ENCODE assay signal across 8 mouse cellular contexts in the genomic region with DNA sequence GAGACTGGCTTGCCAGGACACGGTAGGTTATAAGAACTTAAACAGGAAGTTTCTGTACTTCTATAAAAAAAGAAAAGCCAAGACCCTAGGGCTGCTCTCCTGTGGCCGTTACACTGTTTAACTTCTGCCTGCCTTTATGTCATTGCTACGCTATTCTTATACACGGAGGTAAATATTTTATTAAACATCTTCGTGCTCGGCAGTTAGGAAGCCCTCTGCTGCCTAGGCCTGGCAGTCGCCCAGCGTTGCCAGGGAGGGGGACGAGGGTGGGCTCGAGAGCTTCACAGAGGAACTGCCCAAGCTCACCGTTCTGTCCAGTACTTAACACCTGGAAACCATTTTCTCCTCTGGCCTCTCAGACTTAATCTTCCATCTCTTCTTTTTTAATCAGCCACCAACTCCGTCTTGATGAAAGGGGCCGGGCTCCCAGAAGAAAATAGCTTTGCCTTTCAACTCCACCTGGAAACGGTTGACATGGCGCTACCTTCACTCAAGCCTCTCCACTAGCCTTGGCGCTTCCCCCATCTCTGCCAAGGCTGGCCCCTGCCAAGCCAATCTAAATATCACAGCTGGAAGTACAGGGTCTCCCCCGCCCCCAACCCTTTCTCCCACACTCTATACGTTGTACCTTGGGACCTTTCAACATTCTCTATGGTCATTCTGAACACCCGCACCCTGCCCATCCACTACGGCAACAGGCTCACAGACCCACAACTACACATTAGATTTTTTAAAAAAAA. TPM values are rescaled to one million over a fixed set of nuclear protein-coding genes. Genes with fewer than 3 reads are reported as not detected.
DNase-seq lines count a peak whose midpoint lies in the region; ATAC-seq and TF ChIP-seq lines count a peak whose summit lies in the region.
"Had no signal": no experiment of that assay in that cellular context is flagged by ENCODE, and none has a peak within 500 bp of the region (broad histone marks: within the 10 kb centered on the region; RNA-seq: fewer than 3 reads in every experiment).

No protein-coding gene starts in this region.

- peak overlapping the region; percentile 54; the same call in 1 of the 2 replicates for H3K27ac ChIP-seq in lung, embryonic 14.5 days (ENCODE audit: low read depth)
- no peak overlapping the region for H3K27ac ChIP-seq in embryonic facial prominence, embryonic 14.5 days (replicated peaks; ENCODE audit: low read depth, low read length)
- H3K27ac ChIP-seq in hindbrain, embryonic 16.5 days (ENCODE audit: low read depth, low read length) = no peak overlapping the region
- H3K27ac ChIP-seq in midbrain, embryonic 14.5 days (replicated peaks; ENCODE audit: low read depth, low read length) = 0 out of 2 replicates have a peak overlapping the region, but pooled peaks have one; percentile 27
- H3K27ac ChIP-seq: neural tube, embryonic 12.5 days had no signal

- H3K4me2 ChIP-seq in lung, embryonic 14.5 days = 0 out of 2 replicates have a peak overlapping the region, but pooled peaks have one; percentile 12
- peak overlapping the region; percentile 13 for H3K4me2 ChIP-seq in embryonic facial prominence, embryonic 14.5 days (ENCODE audit: low read depth, low read length)
- no peak overlapping the region for H3K4me2 ChIP-seq in hindbrain, embryonic 16.5 days (ENCODE audit: low read length)
- no peak overlapping the region for H3K4me2 ChIP-seq in midbrain, embryonic 14.5 days (ENCODE audit: low read length)
- H3K4me2 ChIP-seq: neural tube, embryonic 12.5 days had no signal

- H3K9ac ChIP-seq in lung, embryonic 14.5 days = no peak overlapping the region; the same call in 1 of the 2 replicates
- H3K9ac ChIP-seq in embryonic facial prominence, embryonic 14.5 days (ENCODE audit: low read depth, low read length) = no peak overlapping the region
- no peak overlapping the region for H3K9ac ChIP-seq in hindbrain, embryonic 16.5 days (ENCODE audit: low read depth, low read length)
- no peak overlapping the region for H3K9ac ChIP-seq in midbrain, embryonic 14.5 days (replicated peaks; ENCODE audit: low read length)
- H3K9ac ChIP-seq: neural tube, embryonic 12.5 days had no signal

- H3K4me3 ChIP-seq in lung, embryonic 14.5 days (ENCODE audit: low read depth, low read length) = no peak overlapping the region
- no peak overlapping the region for H3K4me3 ChIP-seq in embryonic facial prominence, embryonic 14.5 days (ENCODE audit: low read depth, low read length)
- no peak overlapping the region for H3K4me3 ChIP-seq in hindbrain, embryonic 16.5 days (ENCODE audit: low read length)
- H3K4me3 ChIP-seq in midbrain, embryonic 14.5 days (replicated peaks; ENCODE audit: low read depth, low read length) = no peak overlapping the region
- H3K4me3 ChIP-seq: neural tube, embryonic 12.5 days had no signal

- peak; percentile 63; the same call in 1 of the 2 replicates for ATAC-seq in lung, embryonic 14.5 days (ENCODE audit: insufficient read depth)
- no peak; the same call in 1 of the 2 replicates for ATAC-seq in embryonic facial prominence, embryonic 14.5 days (ENCODE audit: low read depth)
- peak; percentile 30; the same call in 1 of the 2 replicates for ATAC-seq in hindbrain, embryonic 16.5 days
- no peak for ATAC-seq in midbrain, embryonic 14.5 days (ENCODE audit: low FRiP score, low TSS enrichment)

- H3K27me3 ChIP-seq in lung, embryonic 14.5 days (ENCODE audit: insufficient read depth, low read length) = no peaks in the 10 kb centered on the region
- H3K27me3 ChIP-seq in embryonic facial prominence, embryonic 14.5 days (replicated peaks; ENCODE audit: control insufficient read depth, insufficient read depth, low read length) = no peaks in the 10 kb centered on the region
- H3K27me3 ChIP-seq in hindbrain, embryonic 16.5 days (replicated peaks; ENCODE audit: control insufficient read depth, insufficient read depth, low read length) = no peaks in the 10 kb centered on the region
- H3K27me3 ChIP-seq in midbrain, embryonic 14.5 days (ENCODE audit: control insufficient read depth, insufficient read depth, low read length) = no peaks in the 10 kb centered on the region
- H3K27me3 ChIP-seq: neural tube, embryonic 12.5 days had no signal

- no peaks in the 10 kb centered on the region for H3K9me3 ChIP-seq in lung, embryonic 14.5 days (ENCODE audit: low read depth, low read length)
- H3K9me3 ChIP-seq in embryonic facial prominence, embryonic 14.5 days (ENCODE audit: control insufficient read depth, low read length) = no peaks in the 10 kb centered on the region
- H3K9me3 ChIP-seq in hindbrain, embryonic 16.5 days (ENCODE audit: control insufficient read depth, low read length) = no peaks in the 10 kb centered on the region
- H3K9me3 ChIP-seq in midbrain, embryonic 14.5 days (ENCODE audit: control insufficient read depth, low read length) = no peaks in the 10 kb centered on the region
- H3K9me3 ChIP-seq: neural tube, embryonic 12.5 days had no signal

- DNase-seq in lung, embryonic 14.5 days = no peak
- no peak for DNase-seq in lung, postnatal 25 days (ENCODE audit: low spot score)
- no peak for DNase-seq in embryonic facial prominence, embryonic 14.5 days (ENCODE audit: low spot score)
- no peak for DNase-seq in midbrain, embryonic 14.5 days
- DNase-seq in ovary, postnatal 14 days (ENCODE audit: low spot score) = no peak
- no peak for DNase-seq in retina, embryonic 14.5 days (ENCODE audit: low spot score)

- WGBS in lung, embryonic 14.5 days = 32% methylated on average over 20 of the region's 20 CpGs
- 30% methylated on average over 19 of the region's 20 CpGs for WGBS in embryonic facial prominence, embryonic 14.5 days
- 48% methylated on average over 20 of the region's 20 CpGs for WGBS in hindbrain, embryonic 16.5 days
- 52% methylated on average over 20 of the region's 20 CpGs for WGBS in midbrain, embryonic 14.5 days

- TF ChIP-seq CTCF in lung, embryonic 14.5 days (IDR thresholded peaks at IDR 0.05; ENCODE audit: low read depth) = peak; percentile 14; the same call in 1 of the 2 replicates

- no peaks in the 10 kb centered on the region for H3K36me3 ChIP-seq in lung, embryonic 14.5 days (ENCODE audit: insufficient read depth)
- no peaks in the 10 kb centered on the region for H3K36me3 ChIP-seq in embryonic facial prominence, embryonic 14.5 days (ENCODE audit: control insufficient read depth, insufficient read depth, low read length)
- H3K36me3 ChIP-seq in hindbrain, embryonic 16.5 days (ENCODE audit: control insufficient read depth, insufficient read depth, low read length) = no peaks in the 10 kb centered on the region
- H3K36me3 ChIP-seq in midbrain, embryonic 14.5 days (ENCODE audit: control insufficient read depth, insufficient read depth, low read length) = no peaks in the 10 kb centered on the region
- H3K36me3 ChIP-seq: neural tube, embryonic 12.5 days had no signal

- 0 out of 2 replicates have a peak, but pooled peaks cover 3% of the 10 kb centered on the region for H3K4me1 ChIP-seq in lung, embryonic 14.5 days (ENCODE audit: insufficient read depth)
- peaks cover 12% of the 10 kb centered on the region for H3K4me1 ChIP-seq in embryonic facial prominence, embryonic 14.5 days (ENCODE audit: control insufficient read depth, insufficient read depth, low read length)
- peaks cover 10% of the 10 kb centered on the region for H3K4me1 ChIP-seq in hindbrain, embryonic 16.5 days (ENCODE audit: control insufficient read depth, insufficient read depth, low read depth, low read length)
- H3K4me1 ChIP-seq in midbrain, embryonic 14.5 days (ENCODE audit: control insufficient read depth, insufficient read depth, low read length) = peaks cover 9% of the 10 kb centered on the region; the same call in 1 of the 2 replicates

RNA-seq across cellular contexts. Expression of gene Msi2, which starts 9.6 kb away (rescaled TPM):
- polyA plus RNA-seq in lung, embryonic 14.5 days (2014; fragmentation: Nextera tagmentation; extraction: Ambion mirVana) = 12.7 TPM in 2 replicates
- polyA plus RNA-seq in embryonic facial prominence, embryonic 14.5 days (2014; fragmentation: Nextera tagmentation; extraction: Ambion mirVana) = 15.2 and 15.9 TPM in 2 replicates
- polyA plus RNA-seq in hindbrain, embryonic 16.5 days (2015; fragmentation: Nextera tagmentation; extraction: Ambion mirVana) = 28.8 and 31.0 TPM in 2 replicates
- polyA plus RNA-seq in midbrain, embryonic 14.5 days (2014; fragmentation: Nextera tagmentation; extraction: Ambion mirVana) = 33.1 and 61.8 TPM in 2 replicates

Comparison
In these comparisons a context has a peak if more than half of its experiments do, and no peak if none do; other contexts are left out.
1. ATAC-seq: peak in lung, embryonic 14.5 days (single experiment) and hindbrain, embryonic 16.5 days (single experiment); none in embryonic facial prominence, embryonic 14.5 days (single experiment) and midbrain, embryonic 14.5 days (single experiment).
2. H3K27ac ChIP-seq: peak in lung, embryonic 14.5 days (single experiment) and midbrain, embryonic 14.5 days (single experiment); none in embryonic facial prominence, embryonic 14.5 days (single experiment) and hindbrain, embryonic 16.5 days (single experiment).
3. H3K4me2 ChIP-seq: peak in lung, embryonic 14.5 days (single experiment) and embryonic facial prominence, embryonic 14.5 days (single experiment); none in hindbrain, embryonic 16.5 days (single experiment) and midbrain, embryonic 14.5 days (single experiment).